Mouse (Mus musculus): ENCODE results near the gene Ptgr2. TPM values are rescaled to one million over a fixed set of nuclear protein-coding genes. Genes with fewer than 3 reads are reported as not detected.

Gene Ptgr2
- polyA plus RNA-seq, 1 experiment from 2014 or later, result 27.4 TPM

DNA sequence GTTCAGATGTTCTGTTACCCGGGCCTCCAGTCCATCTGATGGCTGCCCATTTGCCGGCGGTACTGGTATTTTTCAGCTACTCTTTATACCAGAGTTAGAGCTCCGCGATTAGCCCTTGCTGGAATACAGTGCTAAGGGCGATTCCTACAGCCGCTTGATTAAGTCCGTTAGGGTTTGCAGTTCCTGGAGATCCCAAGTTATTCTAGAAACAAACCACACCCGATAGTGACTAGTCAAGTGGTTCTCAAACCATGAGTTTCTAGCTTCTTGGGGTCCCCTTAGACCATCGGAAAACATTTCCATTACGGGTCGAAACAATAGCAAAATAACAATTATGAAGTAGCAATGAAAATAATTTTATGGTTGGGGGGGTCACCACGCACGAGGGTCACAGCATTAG lies 641 bp upstream of the Ptgr2 start:
- Histone ChIP-seq H3K4me2 (replicated peaks; ENCODE audit: low read depth) (peak overlapping the region; percentile 71), H3K4me1 (replicated peaks; ENCODE audit: control insufficient read depth, insufficient read depth) (no peaks in the 10 kb centered on the region), H3K27ac (replicated peaks) (peak overlapping the region; percentile 87; the same call in 1 of the 2 replicates), H3K27me3 (ENCODE audit: control insufficient read depth, insufficient read depth, low read length) (no peaks in the 10 kb centered on the region), H3K9ac (ENCODE audit: low read length) (peak overlapping the region; percentile 76; the same call in 1 of the 2 replicates), H3K9me3 (ENCODE audit: control insufficient read depth, low read length) (no peaks in the 10 kb centered on the region), H3K36me3 (ENCODE audit: control insufficient read depth, insufficient read depth, low read length) (no peaks in the 10 kb centered on the region), H3K4me3 (ENCODE audit: low read depth, low read length) (peak overlapping the region; percentile 53; the same call in 1 of the 2 replicates)
- no peak for ATAC-seq (ENCODE audit: low FRiP score, low TSS enrichment)
- TF ChIP-seq CTCF (IDR thresholded peaks at IDR 0.05; ENCODE audit: low read depth), result no peak
- no peak for TF ChIP-seq EP300 (optimal IDR thresholded peaks at IDR 0.05)
- no peak for DNase-seq (ENCODE audit: low spot score)
- 78% methylated on average over 14 of the region's 14 CpGs for WGBS

- Histone ChIP-seq H3K9me3 (ENCODE audit: control insufficient read depth, low read length) (no peaks in the 10 kb centered on the region), H3K9ac (ENCODE audit: low read length) (peak overlapping the region; percentile 76), H3K27ac (replicated peaks) (peak overlapping the region; percentile 87), H3K4me1 (replicated peaks; ENCODE audit: control insufficient read depth, insufficient read depth) (no peaks in the 10 kb centered on the region), H3K36me3 (ENCODE audit: control insufficient read depth, insufficient read depth, low read length) (no peaks in the 10 kb centered on the region), H3K4me2 (replicated peaks; ENCODE audit: low read depth) (peak overlapping the region; percentile 71), H3K27me3 (ENCODE audit: control insufficient read depth, insufficient read depth, low read length) (no peaks in the 10 kb centered on the region), H3K4me3 (ENCODE audit: low read depth, low read length) (peak overlapping the region; percentile 53)
- WGBS, result 23% methylated on average over 8 of the region's 8 CpGs
- TF ChIP-seq CTCF (IDR thresholded peaks at IDR 0.05; ENCODE audit: low read depth) (no peak), EP300 (optimal IDR thresholded peaks at IDR 0.05) (no peak)
- DNase-seq (ENCODE audit: low spot score) (no peak), ATAC-seq (ENCODE audit: low FRiP score, low TSS enrichment) (peak; percentile 30)
These were observed 549 bp downstream of the Ptgr2 start for GRCm38 (mm10) chr12:84285593-84285968.

GRCm38 (mm10) chr12:84288461-84288860 lies 3.4 kb downstream of the Ptgr2 start:
- TF ChIP-seq CTCF (IDR thresholded peaks at IDR 0.05; ENCODE audit: low read depth), result peak; percentile 78
- TF ChIP-seq EP300 (optimal IDR thresholded peaks at IDR 0.05), result no peak
- Histone ChIP-seq H3K4me1 (replicated peaks; ENCODE audit: control insufficient read depth, insufficient read depth) (no peaks in the 10 kb centered on the region), H3K36me3 (ENCODE audit: control insufficient read depth, insufficient read depth, low read length) (no peaks in the 10 kb centered on the region; the same call in 1 of the 2 replicates), H3K9ac (ENCODE audit: low read length) (no peak overlapping the region), H3K27ac (replicated peaks) (no peak overlapping the region), H3K4me3 (ENCODE audit: low read depth, low read length) (no peak overlapping the region), H3K27me3 (ENCODE audit: control insufficient read depth, insufficient read depth, low read length) (no peaks in the 10 kb centered on the region), H3K4me2 (replicated peaks; ENCODE audit: low read depth) (no peak overlapping the region), H3K9me3 (ENCODE audit: control insufficient read depth, low read length) (no peaks in the 10 kb centered on the region)
- DNase-seq (ENCODE audit: low spot score) (peak; percentile 67), ATAC-seq (ENCODE audit: low FRiP score, low TSS enrichment) (no peak)
- WGBS, result 63% methylated on average over 3 of the region's 3 CpGs

DNA sequence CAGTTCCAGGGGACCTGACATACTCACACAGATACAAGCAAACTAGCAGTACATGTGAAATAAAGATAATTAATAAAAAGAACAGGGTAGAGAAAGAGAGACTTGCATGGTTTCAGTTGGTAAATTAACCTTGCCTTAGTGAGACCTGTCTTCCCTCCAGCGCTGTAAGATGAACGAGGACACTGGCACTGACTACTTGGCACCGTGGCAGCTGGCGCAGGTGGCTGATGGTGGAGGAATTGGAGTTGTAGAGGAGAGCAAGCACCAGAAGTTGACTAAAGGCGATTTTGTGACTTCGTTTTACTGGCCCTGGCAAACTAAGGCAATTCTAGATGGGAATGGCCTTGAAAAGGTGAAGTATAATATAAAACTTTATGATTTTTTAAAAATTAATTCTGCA lies 12.8 kb downstream of the Ptgr2 start:
- DNase-seq (ENCODE audit: low spot score) (no peak), ATAC-seq (ENCODE audit: low FRiP score, low TSS enrichment) (no peak)
- H3K4me1 ChIP-seq (replicated peaks; ENCODE audit: control insufficient read depth, insufficient read depth), result no peaks in the 10 kb centered on the region
- no peak overlapping the region for H3K27ac ChIP-seq (replicated peaks)
- peaks cover 20% of the 10 kb centered on the region for H3K36me3 ChIP-seq (ENCODE audit: control insufficient read depth, insufficient read depth, low read length)
- H3K9ac ChIP-seq (ENCODE audit: low read length), result no peak overlapping the region
- TF ChIP-seq EP300 (optimal IDR thresholded peaks at IDR 0.05), result no peak
- TF ChIP-seq CTCF (IDR thresholded peaks at IDR 0.05; ENCODE audit: low read depth), result no peak
- 92% methylated on average over 6 of the region's 6 CpGs for WGBS
- no peaks in the 10 kb centered on the region for H3K9me3 ChIP-seq (ENCODE audit: control insufficient read depth, low read length)
- H3K27me3 ChIP-seq (ENCODE audit: control insufficient read depth, insufficient read depth, low read length), result no peaks in the 10 kb centered on the region
- no peak overlapping the region for H3K4me3 ChIP-seq (ENCODE audit: low read depth, low read length)
- H3K4me2 ChIP-seq (replicated peaks; ENCODE audit: low read depth), result no peak overlapping the region

- Histone ChIP-seq H3K9ac (ENCODE audit: low read length) (no peak overlapping the region), H3K4me2 (replicated peaks; ENCODE audit: low read depth) (no peak overlapping the region), H3K36me3 (ENCODE audit: control insufficient read depth, insufficient read depth, low read length) (peaks cover 16% of the 10 kb centered on the region), H3K27ac (replicated peaks) (no peak overlapping the region), H3K4me1 (replicated peaks; ENCODE audit: control insufficient read depth, insufficient read depth) (no peaks in the 10 kb centered on the region), H3K4me3 (ENCODE audit: low read depth, low read length) (no peak overlapping the region), H3K27me3 (ENCODE audit: control insufficient read depth, insufficient read depth, low read length) (no peaks in the 10 kb centered on the region), H3K9me3 (ENCODE audit: control insufficient read depth, low read length) (no peaks in the 10 kb centered on the region)
- ATAC-seq (ENCODE audit: low FRiP score, low TSS enrichment) (no peak), DNase-seq (ENCODE audit: low spot score) (no peak)
- TF ChIP-seq CTCF (IDR thresholded peaks at IDR 0.05; ENCODE audit: low read depth), result no peak
- WGBS, result 91% methylated on average over 2 of the region's 2 CpGs
These were observed 14.2 kb downstream of the Ptgr2 start for GRCm38 (mm10) chr12:84299265-84299664.

GRCm38 (mm10) chr12:84304101-84304500 lies 19.1 kb downstream of the Ptgr2 start:
- Histone ChIP-seq H3K36me3 (ENCODE audit: control insufficient read depth, insufficient read depth, low read length) (peaks cover 10% of the 10 kb centered on the region), H3K4me1 (replicated peaks; ENCODE audit: control insufficient read depth, insufficient read depth) (no peaks in the 10 kb centered on the region), H3K27me3 (ENCODE audit: control insufficient read depth, insufficient read depth, low read length) (no peaks in the 10 kb centered on the region), H3K9me3 (ENCODE audit: control insufficient read depth, low read length) (no peaks in the 10 kb centered on the region), H3K4me3 (ENCODE audit: low read depth, low read length) (no peak overlapping the region), H3K9ac (ENCODE audit: low read length) (no peak overlapping the region), H3K4me2 (replicated peaks; ENCODE audit: low read depth) (no peak overlapping the region), H3K27ac (replicated peaks) (0 out of 2 replicates have a peak overlapping the region, but pooled peaks have one; percentile 35)
- DNase-seq (ENCODE audit: low spot score) (peak; percentile 26), ATAC-seq (ENCODE audit: low FRiP score, low TSS enrichment) (peak; percentile 95)
- 76% methylated on average over 5 of the region's 5 CpGs for WGBS
- TF ChIP-seq CTCF (IDR thresholded peaks at IDR 0.05; ENCODE audit: low read depth) (no peak), EP300 (optimal IDR thresholded peaks at IDR 0.05) (no peak)
